Mouse (Mus musculus) limb, embryonic 10.5 days (tissue): ENCODE measurements around the gene Olfr749. TPM values are rescaled to one million over a fixed set of nuclear protein-coding genes. Genes with fewer than 3 reads are reported as not detected.

Experiments used
- DNase-seq: peaks from one replicate; pipeline ENCODE4 v3.0.0-alpha.2; 2017; ENCODE audit warnings: low spot score
- H3K27ac ChIP-seq: fragments of 300-500 bp; sonication (generic); 2 replicates; pipeline ENCODE4 v1.5.1; 2016; ENCODE audit warnings: mild to moderate bottlenecking
- H3K27me3 ChIP-seq: fragments of 300-500 bp; sonication (generic); 2 replicates; pipeline ENCODE4 v1.6.1; 2016; ENCODE audit warnings: low read depth, mild to moderate bottlenecking; ENCODE audit not compliant: poor library complexity, severe bottlenecking
- H3K36me3 ChIP-seq: fragments of 300-500 bp; sonication (generic); 2 replicates; pipeline ENCODE4 v1.6.1; 2016; ENCODE audit warnings: mild to moderate bottlenecking, moderate library complexity
- H3K4me1 ChIP-seq: fragments of 300-500 bp; sonication (generic); 2 replicates; pipeline ENCODE4 v1.6.1; 2016
- H3K4me3 ChIP-seq: fragments of 300-500 bp; sonication (generic); 2 replicates; pipeline ENCODE4 v1.5.1; 2016; ENCODE audit warnings: mild to moderate bottlenecking, moderate library complexity
- H3K9me3 ChIP-seq: fragments of 300-500 bp; sonication (generic); replicated peaks from 2 replicates; pipeline ENCODE4 v1.6.1; 2016; ENCODE audit warnings: mild to moderate bottlenecking
- WGBS: fragments of 180-500 bp; shearing (Covaris S2); methylation state at CpG from one replicate; pipeline ENCODE4 v1.1.7; 2016; 5-methylcytosine and 5-hydroxymethylcytosine counted together
- polyA plus RNA-seq: library from polyadenylated mRNA; unstranded; fragments of >200 nt; fragmentation: Nextera tagmentation; extraction: Ambion mirVana; gene quantifications from 2 replicates; pipeline ENCODE4 v1.2.1, GENCODE M21; 2016

The Olfr749 gene
- polyA plus RNA-seq, 1 experiment from 2014 or later = not detected

DNA sequence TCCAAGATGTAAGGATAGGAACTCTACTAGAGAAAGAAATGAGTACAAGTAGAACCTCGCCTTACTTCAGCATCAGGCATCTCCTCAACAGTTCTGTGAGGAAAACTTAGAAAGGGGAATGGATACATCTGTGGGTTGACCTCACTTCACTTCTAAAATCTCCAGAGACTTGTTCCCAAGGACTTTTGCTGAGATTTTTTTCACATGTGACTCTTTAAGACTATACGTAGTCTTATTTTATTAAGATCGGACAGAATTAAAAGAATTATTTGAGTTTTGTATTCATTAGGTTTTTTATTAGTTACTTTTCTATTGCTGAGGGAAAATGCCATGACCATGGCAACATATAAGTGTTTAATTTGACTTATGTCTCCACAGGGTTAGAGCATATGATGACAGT is 51.8 kb downstream of the Olfr749 start, which contains the start of gene Olfr747:
Gene Olfr747 (minus strand): TSS at position 101 of the 400 bp plus-strand sequence.
- no peak for DNase-seq
- H3K27ac ChIP-seq = no peak within 1 kb of the TSS
- no peaks in the 10 kb centered on the region for H3K27me3 ChIP-seq
- H3K4me3 ChIP-seq = no peak within 1 kb of the TSS
- no peaks in the 10 kb centered on the region for H3K9me3 ChIP-seq
- 95% methylated on average over 3 of the region's 3 CpGs for WGBS
- H3K4me1 ChIP-seq = no peaks in the 10 kb centered on the region
- no peaks in the 10 kb centered on the region for H3K36me3 ChIP-seq

Other genes with a start within 250 kb of the Olfr749 start
- gene Olfr742, start 241.5 kb downstream of the Olfr749 start, polyA plus RNA-seq = not detected in 2 replicates
- gene Olfr743, start 223.3 kb downstream of the Olfr749 start, polyA plus RNA-seq = not detected in 2 replicates
- not detected in 2 replicates for gene Olfr744, start 130.2 kb downstream of the Olfr749 start, polyA plus RNA-seq
- not detected in 2 replicates for gene Olfr745, start 105.7 kb downstream of the Olfr749 start, polyA plus RNA-seq
- gene Olfr746, start 98.0 kb downstream of the Olfr749 start, polyA plus RNA-seq = not detected in 2 replicates
- not detected in 2 replicates for gene Olfr747, start 51.9 kb downstream of the Olfr749 start, polyA plus RNA-seq
- gene Olfr748, start 37.7 kb downstream of the Olfr749 start, polyA plus RNA-seq = not detected in 2 replicates
- 91.9 and 96.1 TPM in 2 replicates for gene Ttc5, start 40.4 kb upstream of the Olfr749 start, polyA plus RNA-seq
- gene Ccnb1ip1, start 62.6 kb upstream of the Olfr749 start, polyA plus RNA-seq = not detected in 2 replicates
- 63.3 and 77.2 TPM in 2 replicates for gene Parp2, start 62.7 kb upstream of the Olfr749 start, polyA plus RNA-seq
- gene Tep1, start 125.5 kb upstream of the Olfr749 start, polyA plus RNA-seq = 3.8 and 5.7 TPM in 2 replicates
- gene Klhl33, start 152.4 kb upstream of the Olfr749 start, polyA plus RNA-seq = 0.06 and 0.10 TPM in 2 replicates
- 179 and 201 TPM in 2 replicates for gene Osgep, start 179.8 kb upstream of the Olfr749 start, polyA plus RNA-seq
- gene Apex1, start 179.9 kb upstream of the Olfr749 start, polyA plus RNA-seq = 526 and 613 TPM in 2 replicates
- 45.4 and 51.9 TPM in 2 replicates for gene Pip4p1, start 185.8 kb upstream of the Olfr749 start, polyA plus RNA-seq
- 88.3 and 89.7 TPM in 2 replicates for gene Pnp, start 186.0 kb upstream of the Olfr749 start, polyA plus RNA-seq
- not detected in 2 replicates for gene Gm49342, start 199.4 kb upstream of the Olfr749 start, polyA plus RNA-seq
- gene Pnp2, start 210.9 kb upstream of the Olfr749 start, polyA plus RNA-seq = 0.48 and 0.65 TPM in 2 replicates